Mouse (Mus musculus) leukemia stem cell, adult 10-12 weeks (primary cell): ENCODE data around the gene Rpl36a. TPM values are rescaled to one million over a fixed set of nuclear protein-coding genes. Genes with fewer than 3 reads are reported as not detected.

Source experiments
- polyA plus RNA-seq: library from polyadenylated mRNA; stranded (reverse); fragments of >175 nt; gene quantifications from 2 replicates; pipeline ENCODE4 v1.2.3, GENCODE M21; 2012; ENCODE audit warnings: low replicate concordance

Gene Rpl36a
- 13.6 and 33.8 TPM in 2 replicates for polyA plus RNA-seq

DNA sequence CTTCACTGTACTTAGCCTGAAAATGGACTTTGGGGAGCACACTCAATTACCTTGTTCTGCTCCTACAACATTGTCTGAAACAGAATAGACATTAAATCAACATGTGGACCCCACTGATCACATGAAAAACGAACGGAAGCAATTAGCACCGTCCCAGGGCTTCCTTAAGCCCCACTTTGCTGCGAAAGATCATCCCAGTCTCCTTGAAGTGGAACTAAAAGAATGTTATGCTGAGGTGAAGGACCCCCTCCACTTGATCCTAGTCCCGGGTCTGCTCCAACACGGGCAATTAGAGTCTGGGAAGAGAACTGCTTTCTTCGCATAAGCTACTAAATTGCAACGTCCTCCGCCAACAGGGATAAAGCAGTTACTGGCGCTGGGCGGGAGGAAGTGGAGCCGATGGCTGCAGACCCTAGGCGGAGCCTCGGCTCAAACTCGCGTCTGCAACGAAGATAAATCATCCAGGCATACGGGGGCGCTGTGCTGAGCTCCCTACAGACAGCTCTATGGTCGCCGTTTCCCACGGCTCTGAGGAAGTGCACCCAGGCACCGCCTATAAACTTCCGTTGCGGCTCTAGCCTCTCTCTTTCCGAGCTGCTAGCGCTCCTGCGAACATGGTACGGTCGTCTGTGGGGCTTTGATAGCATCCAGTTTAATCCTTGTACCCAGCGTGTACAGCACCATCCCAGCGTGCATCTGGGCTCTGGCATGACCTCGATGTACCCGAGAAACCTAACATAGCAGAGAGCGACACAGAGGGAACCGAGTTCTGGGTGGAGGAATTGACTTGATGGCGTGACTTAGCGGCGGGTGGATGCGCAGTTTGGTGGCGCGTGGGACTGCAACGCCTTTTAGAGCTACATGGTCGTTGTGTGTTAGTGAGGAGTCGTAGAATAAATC, at the start of gene Rpl36a:
TSS of gene Rpl36a (plus strand) at position 552 of the 900 bp plus-strand sequence.

DNA sequence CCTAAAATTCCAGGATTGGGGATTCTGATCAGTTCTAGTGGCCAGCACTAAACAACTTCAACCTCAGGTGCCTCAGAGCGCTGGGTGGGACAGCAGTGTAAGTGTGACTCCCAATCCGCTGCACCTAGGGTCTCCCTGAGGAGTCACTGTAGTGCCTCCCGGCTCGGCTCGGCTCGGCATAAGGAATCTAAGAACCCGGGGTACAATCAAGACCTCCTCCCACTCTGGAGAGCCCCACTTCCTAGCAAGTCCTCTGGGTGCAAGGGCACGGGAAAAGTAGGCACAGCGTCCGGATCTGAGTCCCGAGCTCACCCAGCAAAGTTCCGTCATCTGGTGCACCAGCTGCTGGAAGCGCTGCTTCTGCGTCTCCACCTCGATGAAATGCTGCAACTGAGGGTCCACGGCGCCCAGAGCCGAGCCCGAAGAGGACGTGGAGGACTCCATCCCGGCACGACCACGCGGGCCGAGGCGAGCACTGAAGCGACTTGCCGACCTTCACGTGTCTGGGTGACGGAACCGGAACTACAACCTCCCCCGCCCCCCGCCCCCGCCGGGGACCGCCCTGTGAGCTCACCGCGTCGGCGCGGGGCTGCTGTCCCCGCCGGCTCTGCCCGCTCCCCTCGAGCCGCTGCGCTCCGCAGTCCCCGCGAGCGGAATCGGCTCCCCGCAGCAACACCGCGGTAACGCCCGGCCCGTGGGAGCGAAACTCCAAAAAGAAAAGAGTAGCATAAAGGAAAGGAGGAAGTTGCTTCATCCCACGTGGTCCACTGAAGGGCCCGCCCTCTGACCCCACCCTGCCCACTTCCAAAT, 44.1 kb upstream of the Rpl36a start, which contains the start of gene Timm8a1:
TSS of gene Timm8a1 (minus strand) at position 721 of the 810 bp plus-strand sequence.

GRCm38 (mm10) chrX:134582888-134583669, 2.4 kb upstream of the Rpl36a start, which contains the start of gene Btk:
Btk (minus strand) TSS chrX:134583570.

GRCm38 (mm10) chrX:134600659-134601379, 15.4 kb downstream of the Rpl36a start, which contains the start of the genes Gla and Hnrnph2:
Gla (minus strand) TSS chrX:134601125.
Hnrnph2 (plus strand) TSS chrX:134601179.

Other genes starting within 250 kb of the Rpl36a start
- 0.26 and 0.42 TPM in 2 replicates for gene Drp2, start 181.1 kb upstream of the Rpl36a start, polyA plus RNA-seq
- not detected in 2 replicates for gene Taf7l, start 109.2 kb upstream of the Rpl36a start, polyA plus RNA-seq
- gene Timm8a1, start 43.8 kb upstream of the Rpl36a start, polyA plus RNA-seq, result 1.8 and 5.5 TPM in 2 replicates
- 2.6 and 18.3 TPM in 2 replicates for gene Btk, start 2.1 kb upstream of the Rpl36a start, polyA plus RNA-seq
- 0.29 and 0.36 TPM in 2 replicates for gene Gla, start 15.5 kb downstream of the Rpl36a start, polyA plus RNA-seq
- 2.8 and 11.1 TPM in 2 replicates for gene Hnrnph2, start 15.5 kb downstream of the Rpl36a start, polyA plus RNA-seq
- gene Armcx4, start 100.9 kb downstream of the Rpl36a start, polyA plus RNA-seq, result 0.15 and 0.26 TPM in 2 replicates
- gene Armcx1, start 132.3 kb downstream of the Rpl36a start, polyA plus RNA-seq, result 0.16 and 0.35 TPM in 2 replicates
- 0.55 and 1.2 TPM in 2 replicates for gene Armcx6, start 165.8 kb downstream of the Rpl36a start, polyA plus RNA-seq
- gene Armcx3, start 170.9 kb downstream of the Rpl36a start, polyA plus RNA-seq, result 1.4 and 1.5 TPM in 2 replicates
- gene Armcx2, start 223.6 kb downstream of the Rpl36a start, polyA plus RNA-seq, result 2.1 and 11.5 TPM in 2 replicates